Mouse (Mus musculus) heart, embryonic 16.5 days (tissue): ENCODE data around the gene Ppp1r13b. TPM values are rescaled to one million over a fixed set of nuclear protein-coding genes. Genes with fewer than 3 reads are reported as not detected.

Source experiments
- ATAC-seq: fragments of 200-750 bp; cut with Nextera tagmentation; replicated peaks from 2 replicates; pipeline ENCODE4 v1.8.0; 2017; ENCODE audit warnings: moderate number of reproducible peaks; ENCODE audit not compliant: insufficient read depth, low FRiP score; ENCODE audit errors: extremely low read depth
- H3K27ac ChIP-seq: fragments of 300-500 bp; sonication (generic); 2 replicates; pipeline ENCODE4 v1.5.1; 2014; ENCODE audit warnings: mild to moderate bottlenecking, low read length, control low read depth, moderate library complexity
- H3K27me3 ChIP-seq: fragments of 300-500 bp; sonication (generic); 2 replicates; pipeline ENCODE4 v1.6.1; 2014; ENCODE audit warnings: low read length, mixed read lengths; ENCODE audit not compliant: control insufficient read depth, insufficient read depth
- H3K36me3 ChIP-seq: fragments of 300-500 bp; sonication (generic); 2 replicates; pipeline ENCODE4 v1.6.1; 2014; ENCODE audit not compliant: control insufficient read depth, insufficient read depth
- H3K4me1 ChIP-seq: fragments of 300-500 bp; sonication (generic); 2 replicates; pipeline ENCODE4 v1.6.1; 2014; ENCODE audit warnings: low read length, mixed read lengths; ENCODE audit not compliant: control insufficient read depth, insufficient read depth
- H3K4me2 ChIP-seq: fragments of 300-500 bp; sonication (generic); 2 replicates; pipeline ENCODE4 v1.6.1; 2014; ENCODE audit warnings: low read depth, mild to moderate bottlenecking, control low read depth, low read length
- H3K4me3 ChIP-seq: fragments of 300-500 bp; sonication (generic); 2 replicates; pipeline ENCODE4 v1.5.1; 2014; ENCODE audit warnings: mild to moderate bottlenecking, control low read depth, low read length
- H3K9ac ChIP-seq: fragments of 300-500 bp; sonication (generic); 2 replicates; pipeline ENCODE4 v1.6.1; 2014; ENCODE audit warnings: low read length, control low read depth
- H3K9me3 ChIP-seq: fragments of 300-500 bp; sonication (generic); replicated peaks from 2 replicates; pipeline ENCODE4 v1.6.1; 2016; ENCODE audit warnings: low read length; ENCODE audit not compliant: control insufficient read depth
- WGBS: fragments of 180-500 bp; shearing (Covaris S2); extraction: QIAGEN DNeasy Blood & Tissue Kit; methylation state at CpG from one replicate; pipeline ENCODE4 v1.1.7; 2014; 5-methylcytosine and 5-hydroxymethylcytosine counted together
- polyA plus RNA-seq: library from polyadenylated mRNA; unstranded; fragments of >200 nt; fragmentation: Nextera tagmentation; extraction: Ambion mirVana; gene quantifications from 2 replicates; pipeline ENCODE4 v1.2.1, GENCODE M21; 2015

Gene Ppp1r13b
- polyA plus RNA-seq, 1 experiment from 2014 or later, result 11.2 TPM

GRCm38 (mm10) chr12:111851745-111852144 lies 56.2 kb downstream of the Ppp1r13b start:
- 75% methylated on average over 5 of the region's 5 CpGs for WGBS
- peaks cover 11% of the 10 kb centered on the region for H3K4me1 ChIP-seq
- no peak overlapping the region for H3K9ac ChIP-seq
- no peaks in the 10 kb centered on the region for H3K27me3 ChIP-seq
- H3K9me3 ChIP-seq, result no peaks in the 10 kb centered on the region
- H3K36me3 ChIP-seq, result peaks cover 5% of the 10 kb centered on the region; the same call in 1 of the 2 replicates
- no peak overlapping the region for H3K4me3 ChIP-seq
- ATAC-seq, result no peak
- no peak overlapping the region for H3K4me2 ChIP-seq
- no peak overlapping the region for H3K27ac ChIP-seq

- ATAC-seq, result no peak
- Histone ChIP-seq H3K4me3 (no peak overlapping the region), H3K4me2 (no peak overlapping the region), H3K27me3 (no peaks in the 10 kb centered on the region), H3K9ac (no peak overlapping the region), H3K9me3 (no peaks in the 10 kb centered on the region), H3K36me3 (peaks cover 3% of the 10 kb centered on the region; the same call in 1 of the 2 replicates), H3K4me1 (peaks cover 11% of the 10 kb centered on the region), H3K27ac (0 out of 2 replicates have a peak overlapping the region, but pooled peaks have one; percentile 46)
- 58% methylated on average over 2 of the region's 2 CpGs for WGBS
Observed at GRCm38 (mm10) chr12:111851235-111851634, 56.7 kb downstream of the Ppp1r13b start.

- Histone ChIP-seq H3K4me2 (no peak overlapping the region), H3K4me3 (no peak overlapping the region), H3K27me3 (no peaks in the 10 kb centered on the region), H3K9ac (no peak overlapping the region), H3K4me1 (peaks cover 10% of the 10 kb centered on the region), H3K9me3 (no peaks in the 10 kb centered on the region), H3K27ac (peak overlapping the region; percentile 39; the same call in 1 of the 2 replicates), H3K36me3 (no peaks in the 10 kb centered on the region)
- 39% methylated on average over 9 of the region's 9 CpGs for WGBS
- ATAC-seq, result 0 out of 2 replicates have a peak, but pooled peaks have one; percentile 23
Observed at GRCm38 (mm10) chr12:111848300-111848798, 59.6 kb downstream of the Ppp1r13b start.

GRCm38 (mm10) chr12:111846815-111847214 lies 61.1 kb downstream of the Ppp1r13b start:
- Histone ChIP-seq H3K4me1 (peaks cover 5% of the 10 kb centered on the region; the same call in 1 of the 2 replicates), H3K27ac (no peak overlapping the region), H3K4me3 (no peak overlapping the region), H3K9me3 (no peaks in the 10 kb centered on the region), H3K9ac (no peak overlapping the region), H3K4me2 (no peak overlapping the region), H3K36me3 (peaks cover 3% of the 10 kb centered on the region; the same call in 1 of the 2 replicates), H3K27me3 (no peaks in the 10 kb centered on the region)
- ATAC-seq, result no peak
- WGBS, result 86% methylated on average over 10 of the region's 10 CpGs

- Histone ChIP-seq H3K9ac (no peak overlapping the region), H3K36me3 (peaks cover 3% of the 10 kb centered on the region; the same call in 1 of the 2 replicates), H3K4me3 (no peak overlapping the region), H3K27ac (no peak overlapping the region), H3K4me1 (peaks cover 5% of the 10 kb centered on the region; the same call in 1 of the 2 replicates), H3K27me3 (no peaks in the 10 kb centered on the region), H3K4me2 (no peak overlapping the region), H3K9me3 (no peaks in the 10 kb centered on the region)
- ATAC-seq, result no peak
- 90% methylated on average over 4 of the region's 4 CpGs for WGBS
Observed at GRCm38 (mm10) chr12:111845953-111846352, 62.0 kb downstream of the Ppp1r13b start.

- no peak for ATAC-seq
- peaks cover 8% of the 10 kb centered on the region; the same call in 1 of the 2 replicates for H3K36me3 ChIP-seq
Observed at GRCm38 (mm10) chr12:111843470-111843869, 64.4 kb downstream of the Ppp1r13b start.

GRCm38 (mm10) chr12:111842565-111843433 lies 65.1 kb downstream of the Ppp1r13b start:
- ATAC-seq, result no peak
- Histone ChIP-seq H3K4me1 (no peaks in the 10 kb centered on the region; the same call in 1 of the 2 replicates), H3K36me3 (peaks cover 8% of the 10 kb centered on the region; the same call in 1 of the 2 replicates), H3K27me3 (no peaks in the 10 kb centered on the region), H3K4me3 (no peak overlapping the region), H3K9ac (no peak overlapping the region), H3K4me2 (no peak overlapping the region), H3K27ac (no peak overlapping the region), H3K9me3 (no peaks in the 10 kb centered on the region)
- WGBS, result 83% methylated on average over 15 of the region's 15 CpGs

More at GRCm38 (mm10) chr12:111843470-111843869, 64.4 kb downstream of the Ppp1r13b start:
- Histone ChIP-seq H3K27ac (no peak overlapping the region), H3K9me3 (no peaks in the 10 kb centered on the region), H3K4me2 (no peak overlapping the region), H3K9ac (no peak overlapping the region), H3K4me1 (peaks cover 4% of the 10 kb centered on the region; the same call in 1 of the 2 replicates), H3K4me3 (no peak overlapping the region), H3K27me3 (no peaks in the 10 kb centered on the region)
- 47% methylated on average over 2 of the region's 2 CpGs for WGBS

- Histone ChIP-seq H3K9ac (no peak overlapping the region), H3K4me3 (no peak overlapping the region), H3K4me1 (no peaks in the 10 kb centered on the region), H3K27ac (no peak overlapping the region), H3K9me3 (no peaks in the 10 kb centered on the region), H3K27me3 (no peaks in the 10 kb centered on the region), H3K36me3 (peaks cover 54% of the 10 kb centered on the region), H3K4me2 (no peak overlapping the region)
- ATAC-seq, result no peak
- WGBS, result 86% methylated on average over 10 of the region's 10 CpGs
Observed at GRCm38 (mm10) chr12:111833457-111833856, 74.5 kb downstream of the Ppp1r13b start.

- 73% methylated on average over 5 of the region's 5 CpGs for WGBS
- no peak for ATAC-seq
- Histone ChIP-seq H3K4me3 (no peak overlapping the region), H3K9ac (no peak overlapping the region), H3K36me3 (peaks cover 63% of the 10 kb centered on the region), H3K4me1 (no peaks in the 10 kb centered on the region), H3K27me3 (no peaks in the 10 kb centered on the region), H3K9me3 (no peaks in the 10 kb centered on the region), H3K4me2 (no peak overlapping the region), H3K27ac (no peak overlapping the region)
Observed at GRCm38 (mm10) chr12:111832643-111833042, 75.3 kb downstream of the Ppp1r13b start.
